Mouse (Mus musculus) forebrain, embryonic 13.5 days (tissue): ENCODE results near the gene Paqr6. TPM values are rescaled to one million over a fixed set of nuclear protein-coding genes. Genes with fewer than 3 reads are reported as not detected.
A peak's percentile ranks its signal among the peaks of the same experiment; 100 is the strongest.

Source experiments
- ATAC-seq: fragments of 200-750 bp; cut with Nextera tagmentation; 2 replicates; pipeline ENCODE4 v1.8.0; 2017
- H3K27ac ChIP-seq: fragments of 300-500 bp; sonication (generic); 2 replicates; pipeline ENCODE4 v1.5.1; 2015; ENCODE audit warnings: inconsistent platforms, mild to moderate bottlenecking, moderate library complexity
- H3K27me3 ChIP-seq: fragments of 300-500 bp; sonication (generic); 2 replicates; pipeline ENCODE4 v1.6.1; 2015; ENCODE audit warnings: mild to moderate bottlenecking, inconsistent platforms
- H3K36me3 ChIP-seq: fragments of 300-500 bp; sonication (generic); 2 replicates; pipeline ENCODE4 v1.6.1; 2015; ENCODE audit warnings: mild to moderate bottlenecking, inconsistent platforms; ENCODE audit not compliant: poor library complexity, severe bottlenecking
- H3K4me1 ChIP-seq: fragments of 300-500 bp; sonication (generic); 2 replicates; pipeline ENCODE4 v1.6.1; 2015; ENCODE audit warnings: inconsistent platforms
- H3K4me2 ChIP-seq: fragments of 300-500 bp; sonication (generic); 2 replicates; pipeline ENCODE4 v1.6.1; 2015; ENCODE audit warnings: inconsistent platforms, mild to moderate bottlenecking, moderate library complexity
- H3K4me3 ChIP-seq: fragments of 300-500 bp; sonication (generic); 2 replicates; pipeline ENCODE4 v1.5.1; 2015; ENCODE audit warnings: mild to moderate bottlenecking, inconsistent platforms
- H3K9ac ChIP-seq: fragments of 300-500 bp; sonication (generic); 2 replicates; pipeline ENCODE4 v1.6.1; 2015; ENCODE audit warnings: mild to moderate bottlenecking, inconsistent platforms
- H3K9me3 ChIP-seq: fragments of 300-500 bp; sonication (generic); replicated peaks from 2 replicates; pipeline ENCODE4 v1.6.1; 2016; ENCODE audit warnings: inconsistent platforms
- WGBS: fragments of 180-500 bp; shearing (Covaris S2); methylation state at CpG from one replicate; pipeline ENCODE4 v1.1.7; 2015; 5-methylcytosine and 5-hydroxymethylcytosine counted together
- polyA plus RNA-seq: library from polyadenylated mRNA; unstranded; fragments of >200 nt; fragmentation: Nextera tagmentation; extraction: Ambion mirVana; gene quantifications from 2 replicates; pipeline ENCODE4 v1.2.1, GENCODE M21; 2015

Paqr6 gene
- polyA plus RNA-seq, 1 experiment from 2014 or later = 1.0 TPM

DNA sequence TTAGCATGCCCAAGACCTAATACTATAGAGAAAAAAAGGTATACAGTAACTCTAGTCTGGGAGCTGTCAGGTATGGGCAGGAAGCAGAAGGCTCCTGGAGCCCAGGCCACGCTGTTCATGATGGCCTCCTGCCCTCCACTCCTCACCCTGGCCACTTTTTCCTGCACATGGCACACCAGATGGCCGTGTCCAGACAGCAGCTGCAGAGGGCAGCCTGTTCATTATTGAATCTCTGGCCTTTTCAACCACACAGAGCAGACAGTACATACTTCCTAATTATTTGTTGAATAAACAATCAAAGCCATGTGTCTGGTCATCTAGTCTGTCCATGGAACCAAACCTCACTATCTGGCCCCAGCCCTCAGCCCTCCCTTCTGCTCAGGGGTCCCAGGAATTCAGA is 34.3 kb downstream of the Paqr6 start:
- Histone ChIP-seq H3K27ac (no peak overlapping the region), H3K9me3 (no peaks in the 10 kb centered on the region), H3K4me1 (no peaks in the 10 kb centered on the region), H3K4me2 (no peak overlapping the region), H3K9ac (no peak overlapping the region), H3K4me3 (no peak overlapping the region), H3K27me3 (no peaks in the 10 kb centered on the region), H3K36me3 (peaks cover 56% of the 10 kb centered on the region)
- ATAC-seq = no peak
- WGBS = 85% methylated on average over 2 of the region's 2 CpGs

GRCm38 (mm10) chr3:88403522-88404230 is 39.3 kb downstream of the Paqr6 start:
- no peak for ATAC-seq
- Histone ChIP-seq H3K4me2 (no peak overlapping the region), H3K4me3 (no peak overlapping the region), H3K9me3 (no peaks in the 10 kb centered on the region), H3K27me3 (no peaks in the 10 kb centered on the region), H3K27ac (no peak overlapping the region), H3K36me3 (peaks cover 33% of the 10 kb centered on the region), H3K4me1 (peaks cover 16% of the 10 kb centered on the region), H3K9ac (no peak overlapping the region)
- WGBS = 93% methylated on average over 10 of the region's 10 CpGs

DNA sequence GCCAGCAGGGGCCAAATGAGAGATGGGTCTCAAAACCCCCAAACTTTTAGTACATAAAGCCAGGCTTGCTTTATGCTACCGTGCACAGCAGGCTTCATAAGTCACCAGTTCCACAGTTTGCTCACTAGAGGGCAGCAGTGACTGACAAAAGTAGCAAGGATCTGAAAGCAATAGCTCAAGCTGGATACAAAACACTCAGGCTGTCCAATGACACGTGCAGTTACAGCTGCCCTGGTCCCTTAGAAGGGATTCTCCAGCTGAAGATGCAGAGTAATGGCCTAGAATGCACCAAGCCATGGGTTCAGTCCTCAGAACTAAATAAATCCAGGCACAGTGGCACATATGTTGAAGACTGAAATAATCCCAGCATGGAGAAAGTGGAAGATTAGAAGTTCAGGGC is 42.7 kb downstream of the Paqr6 start:
- Histone ChIP-seq H3K27ac (no peak overlapping the region), H3K4me1 (peaks cover 30% of the 10 kb centered on the region), H3K36me3 (peaks cover 25% of the 10 kb centered on the region), H3K4me3 (no peak overlapping the region), H3K27me3 (no peaks in the 10 kb centered on the region), H3K9ac (no peak overlapping the region), H3K9me3 (no peaks in the 10 kb centered on the region), H3K4me2 (no peak overlapping the region)
- peak; percentile 16; the same call in 1 of the 2 replicates for ATAC-seq
- 0% methylated on average over 2 of the region's 2 CpGs for WGBS

DNA sequence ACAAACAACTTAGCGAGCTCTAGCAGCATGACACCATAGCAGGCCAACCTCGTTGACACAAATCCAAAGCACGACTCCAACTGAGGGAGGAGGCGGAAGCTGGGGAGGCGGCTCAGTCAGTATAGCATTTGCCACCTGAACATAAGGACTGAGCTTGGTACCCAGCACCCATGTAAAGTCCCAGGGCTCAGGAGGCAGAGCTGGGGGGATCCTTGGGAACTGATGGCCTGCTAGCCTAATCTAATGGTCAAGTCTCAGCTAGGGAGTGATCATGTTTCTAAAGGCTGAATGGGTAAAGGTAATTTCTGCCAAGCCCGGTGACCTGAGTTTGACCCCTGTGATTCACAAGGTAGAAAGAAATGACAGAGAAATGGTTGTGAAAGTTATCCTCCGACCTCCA is 43.1 kb downstream of the Paqr6 start:
- no peak overlapping the region for H3K27ac ChIP-seq
- peaks cover 30% of the 10 kb centered on the region for H3K4me1 ChIP-seq
- H3K4me3 ChIP-seq = no peak overlapping the region
- no peaks in the 10 kb centered on the region for H3K27me3 ChIP-seq
- no peak for ATAC-seq
- H3K9ac ChIP-seq = no peak overlapping the region
- 57% methylated on average over 7 of the region's 7 CpGs for WGBS
- H3K4me2 ChIP-seq = no peak overlapping the region
- H3K36me3 ChIP-seq = peaks cover 26% of the 10 kb centered on the region
- H3K9me3 ChIP-seq = no peaks in the 10 kb centered on the region

GRCm38 (mm10) chr3:88408953-88409352 is 44.6 kb downstream of the Paqr6 start:
- Histone ChIP-seq H3K27me3 (no peaks in the 10 kb centered on the region), H3K4me2 (peak overlapping the region; percentile 65), H3K36me3 (peaks cover 28% of the 10 kb centered on the region), H3K4me3 (peak overlapping the region; percentile 71), H3K27ac (no peak overlapping the region), H3K9me3 (no peaks in the 10 kb centered on the region), H3K9ac (peak overlapping the region; percentile 93), H3K4me1 (peaks cover 30% of the 10 kb centered on the region)
- 60% methylated on average over 5 of the region's 5 CpGs for WGBS
- ATAC-seq = no peak

DNA sequence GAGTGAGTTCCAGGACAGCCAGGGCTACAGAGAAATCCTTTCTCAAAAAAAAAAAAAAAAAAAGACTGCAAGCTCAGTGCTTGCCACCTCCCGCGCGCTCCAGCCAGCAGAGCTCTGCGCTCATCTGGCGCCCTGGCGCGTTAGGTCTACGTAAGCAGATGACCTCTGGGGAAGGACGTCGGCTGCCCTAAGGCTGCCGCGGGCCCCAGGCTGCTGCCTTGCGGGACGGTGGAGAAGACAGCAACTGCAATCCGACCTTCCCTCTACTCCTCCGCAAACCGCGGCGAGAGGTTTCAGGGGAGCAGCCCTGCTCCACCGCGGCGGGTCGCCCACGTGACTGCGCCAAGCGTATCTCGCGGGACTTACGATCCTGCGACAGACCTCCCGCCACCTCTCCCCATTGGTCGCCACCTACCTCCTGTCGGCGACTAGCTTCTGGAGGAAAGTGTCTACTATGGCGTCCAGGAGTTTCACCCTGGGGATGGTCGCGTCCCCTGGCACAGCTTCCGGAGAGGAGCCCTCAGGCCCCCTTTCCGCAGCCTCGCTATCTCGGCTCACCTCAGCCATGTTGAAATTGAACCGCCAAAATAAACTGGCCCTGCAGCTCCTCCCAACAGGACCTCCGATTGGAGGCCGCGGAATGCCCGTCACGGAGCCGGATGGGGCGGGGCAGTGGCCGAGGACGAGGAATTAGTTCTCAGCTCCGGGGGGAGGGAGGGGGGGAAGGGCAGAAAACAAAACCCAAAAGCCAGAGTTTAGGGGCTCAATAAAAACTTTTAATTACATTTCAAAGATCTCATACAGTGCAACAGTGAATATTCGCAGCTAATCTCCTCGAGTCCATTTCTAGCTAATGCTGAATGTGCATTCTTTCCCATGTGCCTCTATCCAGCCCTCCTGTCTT is 45.6 kb downstream of the Paqr6 start, which contains the start of gene Pmf1:
TSS of gene Pmf1 (minus strand) at position 591 of the 904 bp plus-strand sequence.
- Histone ChIP-seq H3K4me2 (peak within 1 kb of the TSS; percentile 65), H3K9ac (peak within 1 kb of the TSS; percentile 93), H3K4me1 (peaks cover 30% of the 10 kb centered on the region), H3K9me3 (no peaks in the 10 kb centered on the region), H3K27me3 (no peaks in the 10 kb centered on the region), H3K4me3 (peak within 1 kb of the TSS; percentile 71), H3K27ac (peak within 1 kb of the TSS; percentile 92), H3K36me3 (peaks cover 38% of the 10 kb centered on the region)
- peak; percentile 94 for ATAC-seq
- under 1% methylated on average over 54 of the region's 54 CpGs for WGBS

GRCm38 (mm10) chr3:88410645-88411031 is 46.3 kb downstream of the Paqr6 start:
- ATAC-seq = no peak

DNA sequence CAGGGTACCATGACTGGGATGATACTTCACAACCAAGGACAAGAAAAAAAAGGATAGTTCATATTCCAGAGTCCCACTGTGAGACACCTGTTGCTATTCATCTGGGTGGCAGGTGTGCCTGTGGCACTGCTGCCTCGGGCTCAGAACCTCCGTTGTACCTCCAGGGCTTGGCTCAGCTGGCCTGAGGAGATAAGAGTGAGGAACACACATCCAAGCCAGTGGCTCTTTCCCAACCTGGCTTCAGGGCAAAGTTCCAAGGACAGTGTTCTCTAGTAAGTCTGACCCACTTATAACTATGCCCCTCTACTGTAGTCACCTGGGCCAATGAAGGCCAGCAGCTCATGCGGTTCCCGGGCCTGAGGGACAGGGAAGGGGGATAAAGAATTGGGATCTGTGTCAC is 47.3 kb downstream of the Paqr6 start:
- Histone ChIP-seq H3K27me3 (no peaks in the 10 kb centered on the region), H3K27ac (no peak overlapping the region), H3K4me1 (peaks cover 30% of the 10 kb centered on the region), H3K4me2 (no peak overlapping the region), H3K9ac (no peak overlapping the region), H3K4me3 (no peak overlapping the region), H3K36me3 (peaks cover 55% of the 10 kb centered on the region), H3K9me3 (no peaks in the 10 kb centered on the region)
- ATAC-seq = no peak
- 93% methylated on average over 4 of the region's 4 CpGs for WGBS

More at GRCm38 (mm10) chr3:88410645-88411031, 46.3 kb downstream of the Paqr6 start:
- peaks cover 44% of the 10 kb centered on the region for H3K36me3 ChIP-seq
- H3K4me1 ChIP-seq = peaks cover 30% of the 10 kb centered on the region
- H3K27me3 ChIP-seq = no peaks in the 10 kb centered on the region
- H3K9me3 ChIP-seq = no peaks in the 10 kb centered on the region
- peak overlapping the region; percentile 61 for H3K27ac ChIP-seq
- H3K9ac ChIP-seq = peak overlapping the region; percentile 93
- H3K4me3 ChIP-seq = peak overlapping the region; percentile 71
- peak overlapping the region; percentile 65 for H3K4me2 ChIP-seq
- WGBS = 25% methylated on average over 7 of the region's 7 CpGs

- Histone ChIP-seq H3K27me3 (no peaks in the 10 kb centered on the region), H3K4me2 (no peak overlapping the region), H3K27ac (no peak overlapping the region), H3K9ac (no peak overlapping the region), H3K36me3 (peaks cover 63% of the 10 kb centered on the region), H3K9me3 (no peaks in the 10 kb centered on the region), H3K4me1 (peaks cover 25% of the 10 kb centered on the region), H3K4me3 (no peak overlapping the region)
- no peak for ATAC-seq
- 87% methylated on average over 11 of the region's 11 CpGs for WGBS
Measured at GRCm38 (mm10) chr3:88412636-88413035, 48.3 kb downstream of the Paqr6 start.

- H3K27me3 ChIP-seq = no peaks in the 10 kb centered on the region
- H3K4me2 ChIP-seq = no peak overlapping the region
- no peak for ATAC-seq
- WGBS = 93% methylated on average over 4 of the region's 4 CpGs
- H3K27ac ChIP-seq = no peak overlapping the region
- no peaks in the 10 kb centered on the region for H3K9me3 ChIP-seq
- H3K4me3 ChIP-seq = no peak overlapping the region
- H3K9ac ChIP-seq = peak overlapping the region; percentile 32; the same call in 1 of the 2 replicates
- peaks cover 3% of the 10 kb centered on the region for H3K4me1 ChIP-seq
- peaks cover 93% of the 10 kb centered on the region for H3K36me3 ChIP-seq
Measured at GRCm38 (mm10) chr3:88415668-88416067, 51.3 kb downstream of the Paqr6 start.

DNA sequence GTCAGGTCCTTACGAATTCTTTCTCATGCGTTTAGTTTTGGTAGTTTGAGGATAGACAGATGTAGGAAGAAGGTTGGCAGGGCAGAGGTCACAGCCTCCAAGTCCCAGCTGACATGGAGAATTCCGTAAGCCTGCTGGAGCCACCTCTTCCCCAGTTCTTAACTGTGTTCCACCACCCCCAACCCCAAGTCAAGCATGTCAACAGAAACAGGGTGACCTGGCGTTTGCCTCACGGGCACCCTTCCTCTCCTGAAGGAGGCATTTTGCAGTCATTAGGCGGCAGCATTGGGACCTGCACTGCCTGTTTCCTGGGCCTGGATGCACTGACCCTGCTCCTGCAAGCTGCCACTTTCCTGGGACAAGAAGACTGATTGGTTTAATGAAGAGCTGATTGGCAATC is 53.6 kb downstream of the Paqr6 start:
- ATAC-seq = no peak
- peaks cover 11% of the 10 kb centered on the region; the same call in 1 of the 2 replicates for H3K4me1 ChIP-seq
- no peak overlapping the region for H3K4me2 ChIP-seq
- no peak overlapping the region for H3K27ac ChIP-seq
- WGBS = 87% methylated on average over 6 of the region's 6 CpGs
- no peaks in the 10 kb centered on the region for H3K27me3 ChIP-seq
- no peak overlapping the region for H3K4me3 ChIP-seq
- H3K9me3 ChIP-seq = no peaks in the 10 kb centered on the region
- no peak overlapping the region for H3K9ac ChIP-seq
- peaks cover 85% of the 10 kb centered on the region for H3K36me3 ChIP-seq
